Mouse (Mus musculus) B cell, adult 2 months (primary cell): ENCODE data around the gene Rhox3g.
"Not testable (repeated sequence)": the region's sequence is repeated elsewhere in the genome, so short reads cannot be mapped to it uniquely, and the experiment has no call there.

Source experiments
- DNase-seq, 2 experiments: peaks; one replicate each; pipeline ENCODE4 v3.0.0; 2022

Gene Rhox3g

DNA sequence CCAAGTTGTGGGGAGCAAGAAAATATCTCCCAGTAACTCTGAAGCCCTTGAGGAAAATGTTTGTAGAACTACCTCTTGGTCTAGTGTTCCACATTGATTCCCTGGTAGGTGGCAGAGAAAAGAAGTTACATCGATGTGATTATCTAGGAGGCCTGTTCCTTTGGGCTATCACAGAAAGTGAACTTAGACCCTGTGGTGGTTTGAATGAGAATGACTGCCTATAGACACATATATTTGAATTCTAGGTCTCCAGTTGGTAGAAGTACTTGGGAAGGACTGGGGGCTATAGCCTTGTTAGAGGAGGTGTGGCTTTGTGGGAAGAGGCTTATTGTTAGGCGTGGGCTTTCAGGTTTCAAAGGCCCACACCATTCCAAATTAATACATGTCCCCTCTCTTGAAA, at the start of gene Rhox3g:
Rhox3g (minus strand) TSS at position 101 of the 400 bp plus-strand sequence.
- DNase-seq: not testable (repeated sequence)

DNA sequence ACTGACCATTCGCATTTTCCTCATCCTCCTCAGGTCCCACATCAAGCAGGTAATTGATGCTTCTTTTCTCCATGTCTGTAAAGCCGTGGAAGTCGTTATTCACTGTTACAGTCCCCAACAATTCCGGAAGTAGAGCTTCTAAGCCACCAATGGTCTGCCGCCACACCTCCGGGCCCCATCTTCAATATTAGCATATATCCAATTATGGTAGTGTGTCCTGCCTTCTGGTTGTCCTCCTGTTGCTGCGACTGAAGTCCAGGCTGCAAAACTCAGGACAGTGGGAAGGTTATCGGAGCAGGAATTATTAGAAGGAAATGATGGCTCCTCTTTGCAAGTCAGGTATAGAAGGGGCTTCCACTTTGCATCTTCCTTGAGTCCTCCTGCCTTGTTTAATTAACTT, 44.8 kb upstream of the Rhox3g start, which contains the start of gene Rhox2h:
Rhox2h (minus strand) TSS at position 101 of the 400 bp plus-strand sequence.
- not testable (repeated sequence) for DNase-seq

DNA sequence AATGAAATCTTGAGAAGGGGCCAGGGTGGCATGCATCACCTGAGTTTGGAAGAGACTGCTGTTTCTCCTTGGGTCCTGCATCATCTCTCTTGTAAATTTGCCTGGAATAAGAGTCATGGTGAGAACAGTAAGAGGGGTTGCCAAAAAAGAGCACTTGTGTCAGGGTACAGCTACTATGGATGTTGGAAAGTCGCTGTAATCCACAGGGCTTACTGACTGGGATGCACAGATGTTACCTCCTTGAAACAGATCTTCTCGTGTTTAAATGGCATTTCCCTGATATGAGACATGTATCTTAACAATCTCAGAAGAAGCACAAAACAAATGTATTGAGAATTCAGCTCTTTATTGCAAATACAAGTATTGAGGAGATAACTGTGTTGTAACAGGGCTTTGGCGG, 40.3 kb upstream of the Rhox3g start, which contains the start of gene Rhox3h:
Rhox3h (minus strand) TSS at position 101 of the 400 bp plus-strand sequence.
- not testable (repeated sequence) for DNase-seq

DNA sequence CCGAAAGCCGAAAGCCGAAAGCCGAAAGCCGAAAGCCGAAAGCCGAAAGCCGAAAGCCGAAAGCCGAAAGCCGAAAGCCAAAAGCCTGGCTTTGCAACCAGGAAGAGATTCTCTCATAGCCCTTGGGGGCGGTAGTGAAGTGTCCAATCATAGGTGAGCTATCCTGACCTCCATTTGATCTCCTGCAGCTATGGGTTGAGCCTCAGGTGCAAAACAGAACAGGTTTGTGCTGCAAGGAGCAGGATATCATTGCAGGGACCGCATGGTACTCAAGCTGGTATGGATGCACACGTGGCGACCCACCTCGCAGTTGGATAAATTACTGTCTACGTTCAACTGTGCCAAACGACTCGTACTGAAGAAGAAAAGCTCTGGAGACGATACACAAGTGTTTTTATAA, 22.8 kb upstream of the Rhox3g start, which contains the start of gene Rhox4g:
Rhox4g (minus strand) TSS at position 101 of the 400 bp plus-strand sequence.
- DNase-seq: not testable (repeated sequence)

DNA sequence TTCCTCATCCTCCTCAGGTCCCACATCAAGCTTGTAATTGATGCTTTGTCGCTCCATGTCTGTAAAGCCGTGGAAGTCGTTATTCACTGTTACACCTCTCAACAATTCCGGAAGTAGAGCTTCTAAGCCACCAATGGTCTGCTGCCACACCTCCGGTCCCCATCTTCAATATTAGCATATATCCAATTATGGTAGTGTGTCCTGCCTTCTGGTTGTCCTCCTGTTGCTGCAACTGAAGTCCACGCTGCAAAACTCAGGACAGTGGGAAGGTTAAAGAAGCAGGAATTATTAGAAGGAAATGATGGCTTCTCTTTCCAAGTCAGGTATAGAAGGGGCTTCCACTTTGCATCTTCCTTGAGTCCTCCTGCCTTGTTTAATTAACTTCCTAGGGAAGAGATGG, 15.0 kb upstream of the Rhox3g start, which contains the start of gene Rhox2g:
Rhox2g (minus strand) TSS at position 101 of the 400 bp plus-strand sequence.
- not testable (repeated sequence) for DNase-seq

DNA sequence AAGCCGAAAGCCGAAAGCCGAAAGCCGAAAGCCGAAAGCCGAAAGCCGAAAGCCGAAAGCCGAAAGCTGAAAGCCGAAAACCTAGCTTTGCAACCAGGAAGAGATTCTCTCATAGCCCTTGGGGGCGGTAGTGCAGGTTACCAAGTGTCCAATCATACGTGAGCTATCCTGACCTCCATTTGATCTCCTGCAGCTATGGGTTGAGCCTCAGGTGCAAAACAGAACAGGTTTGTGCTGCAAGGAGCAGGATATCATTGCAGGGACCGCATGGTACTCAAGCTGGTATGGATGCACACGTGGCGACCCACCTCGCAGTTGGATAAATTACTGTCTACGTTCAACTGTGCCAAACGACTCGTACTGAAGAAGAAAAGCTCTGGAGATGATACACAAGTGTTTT, 20.8 kb downstream of the Rhox3g start, which contains the start of gene Rhox4f:
Rhox4f (minus strand) TSS at position 101 of the 400 bp plus-strand sequence.
- not testable (repeated sequence) for DNase-seq

DNA sequence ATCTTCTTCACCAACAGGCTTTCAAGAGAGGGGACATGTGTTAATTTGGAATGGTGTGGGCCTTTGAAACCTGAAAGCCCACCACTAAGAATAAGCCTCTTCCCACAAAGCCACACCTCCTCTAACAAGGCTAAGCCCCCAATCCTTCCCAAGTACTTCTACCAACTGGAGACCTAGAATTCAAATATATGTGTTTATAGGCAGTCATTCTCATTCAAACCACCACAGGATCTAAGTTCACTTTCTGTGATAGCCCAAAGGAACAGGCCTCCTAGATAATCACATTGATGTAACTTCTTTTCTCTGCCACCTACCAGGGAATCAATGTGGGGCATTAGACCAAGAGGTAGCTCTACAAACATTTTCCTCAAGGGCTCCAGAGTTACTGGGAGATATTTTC, 47.7 kb downstream of the Rhox3g start, which contains the start of gene Rhox3f:
Rhox3f (plus strand) TSS at position 301 of the 400 bp plus-strand sequence.
- not testable (repeated sequence) for DNase-seq
